Comparison of ENCODE assay signal across 7 mouse cellular contexts in genomic region chr4:137912768-137913305, GRCm38 (mm10). TPM values are rescaled to one million over a fixed set of nuclear protein-coding genes. Genes with fewer than 3 reads are reported as not detected.
DNase-seq lines count a peak whose midpoint lies in the region; ATAC-seq lines count a peak whose summit lies in the region.

No protein-coding gene starts in this region.

- peak overlapping the region; percentile 92 for H3K4me2 ChIP-seq in forebrain, embryonic 14.5 days (ENCODE audit: low read length)
- peak overlapping the region; percentile 95 for H3K4me2 ChIP-seq in midbrain, embryonic 12.5 days (replicated peaks)

- peak overlapping the region; percentile 60; the same call in 1 of the 2 replicates for H3K9ac ChIP-seq in forebrain, embryonic 14.5 days (ENCODE audit: low read length)
- H3K9ac ChIP-seq in midbrain, embryonic 12.5 days (replicated peaks): peak overlapping the region; percentile 60

- H3K9me3 ChIP-seq in forebrain, embryonic 14.5 days (replicated peaks; ENCODE audit: control insufficient read depth, low read length): no peaks in the 10 kb centered on the region
- no peaks in the 10 kb centered on the region for H3K9me3 ChIP-seq in midbrain, embryonic 12.5 days

- no peaks in the 10 kb centered on the region for H3K27me3 ChIP-seq in forebrain, embryonic 14.5 days (replicated peaks; ENCODE audit: control insufficient read depth, insufficient read depth, low read length)
- H3K27me3 ChIP-seq in midbrain, embryonic 12.5 days: peaks cover 28% of the 10 kb centered on the region

- peak overlapping the region; percentile 66 for H3K27ac ChIP-seq in brown adipose tissue, adult 24 weeks (replicated peaks; ENCODE audit: low read depth, low read length)
- no peak overlapping the region for H3K27ac ChIP-seq in forebrain, embryonic 14.5 days (ENCODE audit: low read depth, low read length)
- H3K27ac ChIP-seq in midbrain, embryonic 12.5 days (replicated peaks): no peak overlapping the region

- WGBS in forebrain, embryonic 14.5 days: 47% methylated on average over 13 of the region's 13 CpGs
- WGBS in midbrain, embryonic 12.5 days: 51% methylated on average over 12 of the region's 13 CpGs

- H3K4me3 ChIP-seq in brown adipose tissue, adult 24 weeks (ENCODE audit: insufficient read depth, low read depth, low read length): peak overlapping the region; percentile 66
- peak overlapping the region; percentile 41; the same call in 1 of the 2 replicates for H3K4me3 ChIP-seq in forebrain, embryonic 14.5 days (ENCODE audit: low read depth, low read length)
- H3K4me3 ChIP-seq in midbrain, embryonic 12.5 days: peak overlapping the region; percentile 49

- peak; percentile 35; the same call in 1 of the 2 replicates for ATAC-seq in forebrain, embryonic 14.5 days
- ATAC-seq in midbrain, embryonic 12.5 days (ENCODE audit: low FRiP score, low read depth): no peak; the same call in 1 of the 2 replicates
- ATAC-seq in frontal cortex, adult (ENCODE audit: low TSS enrichment): no peak
- ATAC-seq in megakaryocyte progenitor cell, adult 5-6 weeks (replicated peaks; ENCODE audit: poor library complexity): no peak

- no peaks in the 10 kb centered on the region for H3K36me3 ChIP-seq in forebrain, embryonic 14.5 days (ENCODE audit: control insufficient read depth, insufficient read depth, low read length)
- H3K36me3 ChIP-seq in midbrain, embryonic 12.5 days: no peaks in the 10 kb centered on the region

- peak; percentile 55 for DNase-seq in forebrain, embryonic 14.5 days (ENCODE audit: low spot score)
- DNase-seq in kidney, adult 18-20 months: peak; percentile 39
- no peak for DNase-seq in gastrocnemius, adult 18-20 months (ENCODE audit: low spot score)

- H3K4me1 ChIP-seq in brown adipose tissue, adult 24 weeks (ENCODE audit: control insufficient read depth, insufficient read depth, insufficient read length, low read length): peaks cover 12% of the 10 kb centered on the region
- H3K4me1 ChIP-seq in forebrain, embryonic 14.5 days (ENCODE audit: control insufficient read depth, insufficient read depth, low read length): peaks cover 19% of the 10 kb centered on the region
- H3K4me1 ChIP-seq in midbrain, embryonic 12.5 days: peaks cover 25% of the 10 kb centered on the region

RNA-seq across cellular contexts. Expression of gene Ece1, which starts 50.8 kb away (rescaled TPM):
- polyA plus RNA-seq in brown adipose tissue, adult 24 weeks (2012; ENCODE audit: insufficient read depth, insufficient read length, missing spikeins): 28.5 and 28.8 TPM in 2 replicates
- polyA plus RNA-seq in forebrain, embryonic 14.5 days (2014; fragmentation: Nextera tagmentation; extraction: Ambion mirVana): 9.1 and 12.0 TPM in 2 replicates
- 17.8 and 21.0 TPM in 2 replicates for polyA plus RNA-seq in midbrain, embryonic 12.5 days (2016; fragmentation: Nextera tagmentation; extraction: Ambion mirVana)
- total RNA-seq in gastrocnemius, adult 18-20 months (2021): 10 to 100 TPM; 65.0 to 78.0 TPM
- 6.2 and 7.3 TPM in 2 replicates for total RNA-seq in megakaryocyte progenitor cell, adult 5-6 weeks (2015)
- 2.9 and 3.2 TPM in 2 replicates for total RNA-seq in megakaryocyte progenitor cell, adult 5-6 weeks (2017)
